Mouse (Mus musculus): ENCODE measurements around the gene Mettl14. TPM values are rescaled to one million over a fixed set of nuclear protein-coding genes. Genes with fewer than 3 reads are reported as not detected.
"Not testable (repeated sequence)": the region's sequence is repeated elsewhere in the genome, so short reads cannot be mapped to it uniquely, and the experiment has no call there.

Mettl14 gene
- total and polyA plus RNA-seq, 3 experiments, result 8.5 to 18.8 TPM; not detected in 1

DNA sequence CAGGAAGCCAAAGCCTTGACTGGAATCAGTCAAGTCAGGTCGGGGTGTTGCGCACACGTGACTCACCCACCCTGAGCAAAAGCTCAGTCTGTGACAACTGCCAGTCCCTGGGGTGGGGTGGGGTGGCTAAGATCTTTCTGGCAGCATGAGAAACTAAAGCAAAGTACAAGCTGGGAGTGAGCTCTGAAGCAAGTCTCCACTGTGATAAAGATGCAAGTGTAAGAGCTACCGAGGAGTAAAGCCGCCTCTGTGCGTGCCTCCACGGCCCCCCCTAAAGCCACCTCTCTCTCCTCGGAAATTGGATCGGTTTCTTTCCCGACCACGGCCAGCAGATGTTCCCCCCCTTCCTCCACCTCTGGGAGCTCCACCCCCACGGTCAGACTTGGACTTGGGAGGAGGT, 16.7 kb downstream of the Mettl14 start:
- Histone ChIP-seq H3K36me3 (ENCODE audit: control insufficient read depth in 1 of 2, insufficient read depth in 2 of 2, low read length in 2 of 2) (peaks cover 3 to 9% of the 10 kb centered on the region in 2 experiments), H3K27me3 (ENCODE audit: control insufficient read depth in 1 of 2, insufficient read depth in 2 of 2, low read length in 2 of 2) (no peaks in the 10 kb centered on the region), H3K9me3 (replicated peaks; ENCODE audit: insufficient read depth, low read length) (no peaks in the 10 kb centered on the region), H3K79me2 (ENCODE audit: control insufficient read depth, insufficient read depth, low read length, poor library complexity) (no peaks in the 10 kb centered on the region), H3K4me1 (ENCODE audit: control insufficient read depth in 1 of 2, insufficient read depth in 2 of 2, low read length in 2 of 2) (peaks cover 0 to 9% of the 10 kb centered on the region in 2 experiments; a peak in 2 of 4 replicates), H3K27ac (ENCODE audit: control insufficient read depth, low read depth, low read length) (no peak overlapping the region), H3K4me3 (ENCODE audit: control insufficient read depth in 1 of 2, insufficient read depth in 1 of 2, low read depth in 2 of 2, low read length in 2 of 2) (no peak overlapping the region), H3K9ac (ENCODE audit: control insufficient read depth, low read depth, low read length, poor library complexity, severe bottlenecking) (no peak overlapping the region)
- no peak for DNase-seq (ENCODE audit: low read depth, low spot score)
- TF ChIP-seq GABPA (IDR thresholded peaks at IDR 0.05; ENCODE audit: low read depth, low read length) (no peak), MEF2A (IDR thresholded peaks at IDR 0.05; ENCODE audit: extremely low read depth, insufficient replicate concordance, low read depth, low read length, poor library complexity, severe bottlenecking) (no peak), MYC (IDR thresholded peaks at IDR 0.05; ENCODE audit: low read depth, low read length) (no peak), ELF1 (IDR thresholded peaks at IDR 0.05; ENCODE audit: low read depth, low read length) (no peak), MXI1 (IDR thresholded peaks at IDR 0.05; ENCODE audit: low read depth, low read length) (no peak), SMC3 (IDR thresholded peaks at IDR 0.05; ENCODE audit: low read depth, low read length) (no peak), ETS1 (IDR thresholded peaks at IDR 0.05; ENCODE audit: low read depth, low read length) (no peak), RAD21 (IDR thresholded peaks at IDR 0.05; ENCODE audit: low read depth, low read length) (no peak), ZC3H11A (IDR thresholded peaks at IDR 0.05; ENCODE audit: low read depth, low read length) (no peak), MAFK (IDR thresholded peaks at IDR 0.05; ENCODE audit: borderline replicate concordance, low read depth, low read length) (no peak), E2F4 (IDR thresholded peaks at IDR 0.05; ENCODE audit: borderline replicate concordance, low read depth, low read length) (no peak), SIN3A (IDR thresholded peaks at IDR 0.05; ENCODE audit: low read length) (no peak), USF2 (IDR thresholded peaks at IDR 0.05; ENCODE audit: borderline replicate concordance in 1 of 2, insufficient read depth in 1 of 2, low read depth in 1 of 2, low read length in 2 of 2) (no peak)

DNA sequence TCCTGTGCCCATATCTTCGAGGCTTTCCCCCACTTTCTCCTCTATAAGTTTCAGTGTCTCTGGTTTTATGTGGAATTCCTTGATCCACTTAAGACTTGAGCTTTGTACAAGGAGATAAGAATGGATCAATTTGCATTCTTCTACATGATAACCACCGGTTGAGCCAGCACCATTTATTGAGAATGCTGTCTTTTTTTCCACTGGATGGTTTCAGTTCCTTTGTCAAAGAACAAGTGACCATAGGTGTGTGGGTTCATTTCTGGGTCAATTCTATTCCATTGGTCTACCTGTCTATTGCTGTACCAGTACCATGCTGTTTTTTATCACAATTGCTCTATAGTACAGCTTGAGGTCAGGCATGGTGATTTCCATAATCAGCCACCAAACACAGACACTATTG, 19.1 kb downstream of the Mettl14 start:
- H3K4me1 ChIP-seq (ENCODE audit: control insufficient read depth in 1 of 2, insufficient read depth in 2 of 2, low read length in 2 of 2); H3K4me3 ChIP-seq (ENCODE audit: control insufficient read depth in 1 of 2, insufficient read depth in 1 of 2, low read depth in 2 of 2, low read length in 2 of 2); H3K9me3 ChIP-seq (replicated peaks; ENCODE audit: insufficient read depth, low read length); H3K9ac ChIP-seq (ENCODE audit: control insufficient read depth, low read depth, low read length, poor library complexity, severe bottlenecking); H3K36me3 ChIP-seq (ENCODE audit: control insufficient read depth in 1 of 2, insufficient read depth in 2 of 2, low read length in 2 of 2); H3K27ac ChIP-seq (ENCODE audit: control insufficient read depth, low read depth, low read length); DNase-seq (ENCODE audit: low read depth, low spot score); H3K79me2 ChIP-seq (ENCODE audit: control insufficient read depth, insufficient read depth, low read length, poor library complexity); H3K27me3 ChIP-seq (ENCODE audit: control insufficient read depth in 1 of 2, insufficient read depth in 2 of 2, low read length in 2 of 2): not testable (repeated sequence)

- TF ChIP-seq RCOR1 (IDR thresholded peaks at IDR 0.05; ENCODE audit: low read depth, low read length) (no peak), USF1 (IDR thresholded peaks at IDR 0.05; ENCODE audit: low read depth, low read length) (peak; percentile 23; the same call in 1 of the 2 replicates), ZNF384 (IDR thresholded peaks at IDR 0.05; ENCODE audit: low read depth, low read length) (no peak)
- Histone ChIP-seq H3K4me1 (ENCODE audit: control insufficient read depth in 1 of 2, insufficient read depth in 2 of 2, low read length in 2 of 2) (peaks cover 0 to 3% of the 10 kb centered on the region in 2 experiments; a peak in 1 of 4 replicates), H3K79me2 (ENCODE audit: control insufficient read depth, insufficient read depth, low read length, poor library complexity) (no peaks in the 10 kb centered on the region), H3K36me3 (ENCODE audit: control insufficient read depth in 1 of 2, insufficient read depth in 2 of 2, low read length in 2 of 2) (peaks cover 0 to 3% of the 10 kb centered on the region in 2 experiments; a peak in 1 of 4 replicates), H3K9me3 (replicated peaks; ENCODE audit: insufficient read depth, low read length) (no peaks in the 10 kb centered on the region), H3K9ac (ENCODE audit: control insufficient read depth, low read depth, low read length, poor library complexity, severe bottlenecking) (no peak overlapping the region), H3K27me3 (ENCODE audit: control insufficient read depth in 1 of 2, insufficient read depth in 2 of 2, low read length in 2 of 2) (no peaks in the 10 kb centered on the region), H3K4me3 (ENCODE audit: control insufficient read depth in 1 of 2, insufficient read depth in 1 of 2, low read depth in 2 of 2, low read length in 2 of 2) (no peak overlapping the region), H3K27ac (ENCODE audit: control insufficient read depth, low read depth, low read length) (no peak overlapping the region)
- DNase-seq (ENCODE audit: low read depth, low spot score), result no peak
Observed at GRCm38 (mm10) chr3:123356377-123356991, 29.4 kb downstream of the Mettl14 start.

All from MEL (cell line).